Mouse (Mus musculus): Measurements from ENCODE around the gene Krtap4-6.
"Not testable (repeated sequence)": the region's sequence is repeated elsewhere in the genome, so short reads cannot be mapped to it uniquely, and the experiment has no call there.

DNA sequence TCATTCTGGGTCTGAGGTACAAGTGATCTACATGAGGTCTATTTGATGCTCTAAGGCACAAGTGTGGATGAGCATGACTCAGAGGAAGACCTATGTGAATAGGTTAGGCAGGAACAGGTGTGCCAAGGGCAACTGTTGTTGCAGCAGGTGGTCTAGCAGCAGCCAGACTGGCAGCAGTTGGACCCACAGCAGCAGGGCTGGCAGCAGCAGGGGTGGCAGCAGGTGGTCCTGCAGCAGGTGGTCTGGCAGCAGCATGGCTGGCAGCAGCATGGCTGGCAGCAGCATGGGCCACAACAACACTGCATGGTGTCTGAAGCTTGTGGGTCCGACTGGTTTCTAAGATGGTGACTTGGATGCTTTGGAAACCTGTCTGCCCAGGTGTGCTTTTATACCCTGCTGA is 19.5 kb upstream of the Krtap4-6 start:
- TF ChIP-seq CTCF (IDR thresholded peaks at IDR 0.05; ENCODE audit: low read depth, low read length); POLR2AphosphoS5 (IDR thresholded peaks at IDR 0.05; ENCODE audit: insufficient replicate concordance, low read depth, low read length): not testable (repeated sequence)

Data from G1E (cell line).